Mouse (Mus musculus): ENCODE results near the gene Myg1.

DNA sequence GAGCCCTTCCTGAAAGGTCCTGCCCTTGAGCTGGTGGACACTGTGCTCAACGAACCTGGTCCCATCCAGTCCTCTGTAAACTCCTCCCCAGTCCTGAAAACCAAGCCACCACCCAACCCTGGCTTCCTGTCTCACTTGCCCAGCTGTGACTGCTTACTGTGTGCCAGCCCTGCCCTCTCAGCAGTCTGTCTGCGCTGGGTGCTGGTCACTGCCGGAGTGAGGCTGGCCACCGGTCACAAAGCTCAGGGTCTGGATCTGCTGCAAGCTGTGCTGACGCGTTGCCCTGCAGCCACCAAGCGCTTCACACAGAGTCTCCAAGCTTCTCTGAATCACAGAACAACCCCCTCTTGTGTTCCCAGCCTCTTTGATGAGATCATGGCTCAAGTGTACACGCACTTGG lies 16.2 kb upstream of the Myg1 start:
- TF ChIP-seq UBTF (IDR thresholded peaks at IDR 0.05; ENCODE audit: low read depth, low read length), result no peak
- TF ChIP-seq MAFK (IDR thresholded peaks at IDR 0.05; ENCODE audit: insufficient replicate concordance, low read length), result no peak
